Mouse (Mus musculus) limb, embryonic 14.5 days (tissue): ENCODE data around the gene Prss12. TPM values are rescaled to one million over a fixed set of nuclear protein-coding genes. Genes with fewer than 3 reads are reported as not detected.

Source experiments
- ATAC-seq: fragments of 200-750 bp; cut with Nextera tagmentation; 2 replicates; pipeline ENCODE4 v1.8.0; 2017; ENCODE audit warnings: low read depth, moderate number of reproducible peaks, moderate TSS enrichment; ENCODE audit not compliant: low FRiP score
- DNase-seq: peaks from one replicate; pipeline ENCODE4 v3.0.0-alpha.2; 2015; ENCODE audit warnings: low spot score
- H3K27ac ChIP-seq: fragments of 300-500 bp; sonication (generic); replicated peaks from 2 replicates; pipeline ENCODE4 v1.5.1; 2014; ENCODE audit warnings: low read depth, mild to moderate bottlenecking, low read length, moderate library complexity, mixed read lengths
- H3K27me3 ChIP-seq: fragments of 300-500 bp; sonication (generic); 2 replicates; pipeline ENCODE4 v1.6.1; 2014; ENCODE audit warnings: low read length, mixed read lengths; ENCODE audit not compliant: control insufficient read depth, insufficient read depth
- H3K36me3 ChIP-seq: fragments of 300-500 bp; sonication (generic); 2 replicates; pipeline ENCODE4 v1.6.1; 2014; ENCODE audit warnings: mild to moderate bottlenecking, low read length, moderate library complexity, mixed read lengths; ENCODE audit not compliant: control insufficient read depth, insufficient read depth
- H3K4me1 ChIP-seq: fragments of 300-500 bp; sonication (generic); 2 replicates; pipeline ENCODE4 v1.6.1; 2014; ENCODE audit warnings: antibody characterized with exemption, low read length, mixed read lengths; ENCODE audit not compliant: control insufficient read depth, insufficient read depth
- H3K4me2 ChIP-seq: fragments of 300-500 bp; sonication (generic); replicated peaks from 2 replicates; pipeline ENCODE4 v1.6.1; 2014; ENCODE audit warnings: low read depth, mild to moderate bottlenecking, low read length, moderate library complexity; ENCODE audit not compliant: severe bottlenecking
- H3K4me3 ChIP-seq: fragments of 300-500 bp; sonication (generic); replicated peaks from 2 replicates; pipeline ENCODE4 v1.5.1; 2014; ENCODE audit warnings: low read length
- H3K9ac ChIP-seq: fragments of 300-500 bp; sonication (generic); 2 replicates; pipeline ENCODE4 v1.6.1; 2014; ENCODE audit warnings: mild to moderate bottlenecking, low read depth, low read length, moderate library complexity; ENCODE audit not compliant: severe bottlenecking
- H3K9me3 ChIP-seq: fragments of 300-500 bp; sonication (generic); 2 replicates; pipeline ENCODE4 v1.6.1; 2016; ENCODE audit warnings: low read length; ENCODE audit not compliant: control insufficient read depth
- POLR2A ChIP-seq: fragments of 200-500 bp; IDR thresholded peaks from 2 replicates; pipeline ENCODE4 v1.8.0; 2012; ENCODE audit warnings: inconsistent platforms, mild to moderate bottlenecking, moderate library complexity, borderline replicate concordance; ENCODE audit not compliant: insufficient read depth, insufficient read length; ENCODE audit errors: extremely low read depth
- WGBS: fragments of 180-500 bp; shearing (Covaris S2); extraction: QIAGEN DNeasy Blood & Tissue Kit; methylation state at CpG from one replicate; pipeline ENCODE4 v1.1.7; 2014; 5-methylcytosine and 5-hydroxymethylcytosine counted together
- polyA plus RNA-seq, 2 experiments: library from polyadenylated mRNA; depleted of rRNA in 1 of 2; stranded (reverse) in 1 of 2; unstranded in 1 of 2; fragments of >200 nt; fragmentation: Nextera tagmentation in 1 of 2; extraction: Ambion mirVana in 1 of 2; gene quantifications; 2 replicates each; pipeline versions ENCODE4 v1.2.1 to v1.2.3; 2012 to 2014

Prss12 gene
- polyA plus RNA-seq, 2 experiments = 17.6 to 20.1 TPM

- Histone ChIP-seq H3K4me2 (no peak overlapping the region), H3K4me3 (no peak overlapping the region), H3K4me1 (peaks cover 11% of the 10 kb centered on the region), H3K27me3 (no peaks in the 10 kb centered on the region), H3K9ac (no peak overlapping the region), H3K9me3 (no peaks in the 10 kb centered on the region), H3K27ac (no peak overlapping the region), H3K36me3 (peaks cover 8% of the 10 kb centered on the region; the same call in 1 of the 2 replicates)
- ATAC-seq = no peak
- no peak for TF ChIP-seq POLR2A
- DNase-seq = no peak
- WGBS = 78% methylated on average over 6 of the region's 6 CpGs
Measured at GRCm38 (mm10) chr3:123503943-123504342, 57.2 kb downstream of the Prss12 start.

GRCm38 (mm10) chr3:123504783-123505182 lies 58.1 kb downstream of the Prss12 start:
- Histone ChIP-seq H3K27ac (no peak overlapping the region), H3K9me3 (no peaks in the 10 kb centered on the region), H3K4me1 (peaks cover 11% of the 10 kb centered on the region), H3K4me2 (no peak overlapping the region), H3K36me3 (peaks cover 8% of the 10 kb centered on the region; the same call in 1 of the 2 replicates), H3K27me3 (no peaks in the 10 kb centered on the region), H3K9ac (no peak overlapping the region), H3K4me3 (no peak overlapping the region)
- ATAC-seq = no peak
- no peak for TF ChIP-seq POLR2A
- no peak for DNase-seq
- 74% methylated on average over 7 of the region's 7 CpGs for WGBS

- no peak for ATAC-seq
- Histone ChIP-seq H3K27ac (no peak overlapping the region), H3K4me3 (no peak overlapping the region)
Measured at GRCm38 (mm10) chr3:123505778-123506667, 59.3 kb downstream of the Prss12 start.

GRCm38 (mm10) chr3:123506699-123507662 lies 60.3 kb downstream of the Prss12 start:
- H3K4me3 ChIP-seq = peak overlapping the region; percentile 60
- ATAC-seq = no peak
- H3K4me1 ChIP-seq = peaks cover 11% of the 10 kb centered on the region
- peak overlapping the region; percentile 89 for H3K9ac ChIP-seq
- no peak for TF ChIP-seq POLR2A
- peak; percentile 75 for DNase-seq
- peak overlapping the region; percentile 62 for H3K4me2 ChIP-seq
- 7% methylated on average over 6 of the region's 6 CpGs for WGBS
- H3K27ac ChIP-seq = peak overlapping the region; percentile 81
- no peaks in the 10 kb centered on the region for H3K27me3 ChIP-seq
- peaks cover 8% of the 10 kb centered on the region; the same call in 1 of the 2 replicates for H3K36me3 ChIP-seq
- H3K9me3 ChIP-seq = no peaks in the 10 kb centered on the region

More at GRCm38 (mm10) chr3:123505778-123506667, 59.3 kb downstream of the Prss12 start:
- WGBS = 50% methylated on average over 9 of the region's 9 CpGs
- DNase-seq = peak; percentile 27
- Histone ChIP-seq H3K36me3 (peaks cover 8% of the 10 kb centered on the region; the same call in 1 of the 2 replicates), H3K9ac (no peak overlapping the region), H3K27me3 (no peaks in the 10 kb centered on the region), H3K4me2 (peak overlapping the region; percentile 62), H3K9me3 (no peaks in the 10 kb centered on the region), H3K4me1 (peaks cover 11% of the 10 kb centered on the region)
- no peak for TF ChIP-seq POLR2A

- peaks cover 8% of the 10 kb centered on the region; the same call in 1 of the 2 replicates for H3K36me3 ChIP-seq
- no peak for ATAC-seq
- DNase-seq = no peak
- peak overlapping the region; percentile 60 for H3K4me3 ChIP-seq
- no peaks in the 10 kb centered on the region for H3K9me3 ChIP-seq
- H3K27me3 ChIP-seq = no peaks in the 10 kb centered on the region
- peaks cover 11% of the 10 kb centered on the region for H3K4me1 ChIP-seq
- no peak for TF ChIP-seq POLR2A
- H3K27ac ChIP-seq = peak overlapping the region; percentile 81
- WGBS = under 1% methylated on average over 10 of the region's 10 CpGs
- H3K9ac ChIP-seq = peak overlapping the region; percentile 89
- H3K4me2 ChIP-seq = peak overlapping the region; percentile 62
Measured at GRCm38 (mm10) chr3:123507663-123508055, 60.9 kb downstream of the Prss12 start.
